Mouse (Mus musculus): Measurements from ENCODE around the gene Vmn1r129. TPM values are rescaled to one million over a fixed set of nuclear protein-coding genes. Genes with fewer than 3 reads are reported as not detected.
"Not testable (repeated sequence)": the region's sequence is repeated elsewhere in the genome, so short reads cannot be mapped to it uniquely, and the experiment has no call there.

The Vmn1r129 gene
- polyA plus RNA-seq (2015; fragmentation: Nextera tagmentation; extraction: Ambion mirVana), result not detected in 2 replicates

GRCm38 (mm10) chr7:21361191-21361590 is at the start of gene Vmn1r129:
Gene Vmn1r129, minus strand, starts transcription at chr7:21361291.
- H3K4me1 ChIP-seq; H3K9ac ChIP-seq; H3K27me3 ChIP-seq; H3K9me3 ChIP-seq; ATAC-seq (ENCODE audit: insufficient number of reproducible peaks, insufficient read depth, low FRiP score, low TSS enrichment, low read depth); H3K27ac ChIP-seq; H3K4me3 ChIP-seq; H3K4me2 ChIP-seq; H3K36me3 ChIP-seq: not testable (repeated sequence)
- no CpG with 5 or more reads among the region's 1 CpGs for WGBS

GRCm38 (mm10) chr7:21349073-21349472 is 12.0 kb downstream of the Vmn1r129 start, which contains the start of gene Vmn1r128:
Gene Vmn1r128, plus strand, starts transcription at chr7:21349373.
- H3K9me3 ChIP-seq; H3K9ac ChIP-seq; H3K27ac ChIP-seq; H3K4me2 ChIP-seq; ATAC-seq (ENCODE audit: insufficient number of reproducible peaks, insufficient read depth, low FRiP score, low TSS enrichment, low read depth); H3K36me3 ChIP-seq; H3K4me1 ChIP-seq; H3K27me3 ChIP-seq; H3K4me3 ChIP-seq: not testable (repeated sequence)
- WGBS, result 66% methylated on average over 1 of the region's 1 CpGs

- H3K4me3 ChIP-seq; H3K36me3 ChIP-seq; H3K27me3 ChIP-seq; H3K27ac ChIP-seq; H3K4me1 ChIP-seq; H3K9ac ChIP-seq; ATAC-seq (ENCODE audit: insufficient number of reproducible peaks, insufficient read depth, low FRiP score, low TSS enrichment, low read depth); H3K4me2 ChIP-seq; H3K9me3 ChIP-seq: not testable (repeated sequence)
- WGBS, result no CpG with 5 or more reads among the region's 3 CpGs
Measured at GRCm38 (mm10) chr7:21319761-21320160, 41.3 kb downstream of the Vmn1r129 start, which contains the start of gene Vmn1r127. Gene Vmn1r127, minus strand, starts transcription at chr7:21319861.

Other genes with a start within 250 kb of the Vmn1r129 start
- not detected in 2 replicates for gene Vmn1r122, start 227.2 kb downstream of the Vmn1r129 start, polyA plus RNA-seq (2015; fragmentation: Nextera tagmentation; extraction: Ambion mirVana)
- gene Vmn1r123, start 199.1 kb downstream of the Vmn1r129 start, polyA plus RNA-seq (2015; fragmentation: Nextera tagmentation; extraction: Ambion mirVana), result not detected in 2 replicates
- not detected in 2 replicates for gene Gm5157, start 170.9 kb downstream of the Vmn1r129 start, polyA plus RNA-seq (2015; fragmentation: Nextera tagmentation; extraction: Ambion mirVana)
- gene Vmn1r124, start 100.7 kb downstream of the Vmn1r129 start, polyA plus RNA-seq (2015; fragmentation: Nextera tagmentation; extraction: Ambion mirVana), result not detected in 2 replicates
- gene Vmn1r125, start 89.1 kb downstream of the Vmn1r129 start, polyA plus RNA-seq (2015; fragmentation: Nextera tagmentation; extraction: Ambion mirVana), result not detected in 2 replicates
- not detected in 2 replicates for gene Vmn1r126, start 59.8 kb downstream of the Vmn1r129 start, polyA plus RNA-seq (2015; fragmentation: Nextera tagmentation; extraction: Ambion mirVana)
- not detected in 2 replicates for gene Vmn1r127, start 41.4 kb downstream of the Vmn1r129 start, polyA plus RNA-seq (2015; fragmentation: Nextera tagmentation; extraction: Ambion mirVana)
- gene Vmn1r128, start 11.9 kb downstream of the Vmn1r129 start, polyA plus RNA-seq (2015; fragmentation: Nextera tagmentation; extraction: Ambion mirVana), result not detected in 2 replicates
- gene Gm6882, start 71.5 kb upstream of the Vmn1r129 start, polyA plus RNA-seq (2015; fragmentation: Nextera tagmentation; extraction: Ambion mirVana), result not detected in 2 replicates
- not detected in 2 replicates for gene Vmn1r130, start 150.5 kb upstream of the Vmn1r129 start, polyA plus RNA-seq (2015; fragmentation: Nextera tagmentation; extraction: Ambion mirVana)
- not detected in 2 replicates for gene Vmn1r131, start 184.8 kb upstream of the Vmn1r129 start, polyA plus RNA-seq (2015; fragmentation: Nextera tagmentation; extraction: Ambion mirVana)

All from embryonic facial prominence, embryonic 13.5 days (tissue).